Mouse (Mus musculus): ENCODE measurements at regions not wholly inside any gene's neighbourhood (a gene's known extent, or its start where the extent isn't known, plus 50 kb on each side); places are given as distances from the start of the nearest gene placed in this dataset.
"Not testable (repeated sequence)": the region's sequence is repeated elsewhere in the genome, so short reads cannot be mapped to it uniquely, and the experiment has no call there.

DNA sequence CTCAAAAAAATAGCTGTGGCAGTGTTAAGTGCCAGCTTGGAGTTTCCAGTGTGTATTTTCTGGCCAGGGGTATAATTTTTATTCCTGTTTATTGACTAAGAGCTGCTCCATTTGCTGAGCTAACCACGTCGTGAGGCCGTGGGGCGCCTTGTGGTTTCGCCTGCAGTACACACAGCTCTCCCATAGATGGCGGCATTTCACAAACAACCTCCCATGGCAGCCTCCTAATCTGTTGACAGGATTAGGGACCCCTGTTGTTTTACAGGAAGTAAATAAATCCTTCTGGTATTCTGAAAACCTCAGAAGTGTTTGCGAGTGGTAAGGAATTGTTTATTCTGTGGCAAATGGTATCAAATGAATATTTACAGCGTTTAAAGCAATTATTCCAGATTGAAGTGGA is 480.2 kb upstream of the Slc35b3 start:
- Histone ChIP-seq H3K27ac (ENCODE audit: low read length) (no peak overlapping the region), H3K4me3 (ENCODE audit: low read length) (no peak overlapping the region), H3K4me2 (replicated peaks; ENCODE audit: low read depth, low read length) (no peak overlapping the region), H3K9me3 (ENCODE audit: low read length) (no peaks in the 10 kb centered on the region), H3K9ac (replicated peaks; ENCODE audit: low read length) (no peak overlapping the region), H3K4me1 (ENCODE audit: insufficient read depth, low read length) (no peaks in the 10 kb centered on the region), H3K27me3 (ENCODE audit: insufficient read depth, low read length) (no peaks in the 10 kb centered on the region), H3K36me3 (ENCODE audit: insufficient read depth, low read length) (no peaks in the 10 kb centered on the region)
- ATAC-seq (ENCODE audit: low FRiP score, low TSS enrichment), result peak; percentile 54; the same call in 1 of the 2 replicates
- 13% methylated on average over 8 of the region's 8 CpGs for WGBS

DNA sequence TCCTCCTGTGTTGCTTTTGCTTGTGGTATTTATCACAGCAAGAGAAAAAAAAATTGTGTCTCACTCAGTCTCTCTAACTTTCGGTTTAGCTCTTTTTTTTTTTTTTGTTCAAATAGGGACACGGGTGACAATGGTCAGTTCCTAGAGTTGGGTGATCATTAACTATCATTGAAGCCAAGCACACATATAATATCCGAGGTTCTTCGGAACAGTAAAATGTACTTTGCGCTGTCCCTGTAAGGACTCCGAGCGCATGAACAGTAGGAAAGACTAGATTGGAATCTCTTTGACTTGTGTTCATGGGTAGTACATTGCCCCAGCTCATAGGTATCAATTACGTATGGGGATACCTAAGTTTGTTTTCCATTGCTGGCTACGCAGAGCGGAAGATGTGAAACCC is 479.7 kb upstream of the Slc35b3 start:
- Histone ChIP-seq H3K27ac (ENCODE audit: low read length) (no peak overlapping the region), H3K4me2 (replicated peaks; ENCODE audit: low read depth, low read length) (no peak overlapping the region), H3K27me3 (ENCODE audit: insufficient read depth, low read length) (no peaks in the 10 kb centered on the region), H3K4me3 (ENCODE audit: low read length) (no peak overlapping the region), H3K9me3 (ENCODE audit: low read length) (no peaks in the 10 kb centered on the region), H3K4me1 (ENCODE audit: insufficient read depth, low read length) (no peaks in the 10 kb centered on the region), H3K36me3 (ENCODE audit: insufficient read depth, low read length) (no peaks in the 10 kb centered on the region), H3K9ac (replicated peaks; ENCODE audit: low read length) (no peak overlapping the region)
- WGBS, result 87% methylated on average over 10 of the region's 10 CpGs
- ATAC-seq (ENCODE audit: low FRiP score, low TSS enrichment), result no peak

DNA sequence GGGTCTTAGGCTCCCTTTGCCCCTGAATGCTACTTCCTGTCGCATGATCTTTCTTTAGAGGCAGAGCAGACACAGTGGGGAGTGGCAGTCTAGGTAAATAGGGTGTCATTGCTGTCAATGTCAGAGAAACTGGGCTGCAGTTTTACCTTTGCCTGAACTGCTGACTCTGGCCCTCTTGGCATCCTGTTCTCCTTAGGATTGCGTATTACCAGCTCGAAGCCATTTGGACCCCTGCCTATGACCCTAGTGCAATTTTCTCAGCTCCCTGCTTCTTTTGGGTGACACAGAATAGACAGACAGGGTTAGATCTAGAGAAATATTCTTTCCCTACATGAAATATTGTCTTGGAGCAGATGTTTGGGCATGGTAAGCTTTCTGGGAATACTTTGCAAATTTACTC is 467.3 kb upstream of the Slc35b3 start:
- no peak overlapping the region for H3K4me2 ChIP-seq (replicated peaks; ENCODE audit: low read depth, low read length)
- H3K4me1 ChIP-seq (ENCODE audit: insufficient read depth, low read length), result no peaks in the 10 kb centered on the region
- H3K9me3 ChIP-seq (ENCODE audit: low read length), result no peaks in the 10 kb centered on the region
- H3K27ac ChIP-seq (ENCODE audit: low read length), result no peak overlapping the region
- H3K36me3 ChIP-seq (ENCODE audit: insufficient read depth, low read length), result no peaks in the 10 kb centered on the region
- no peak for ATAC-seq (ENCODE audit: low FRiP score, low TSS enrichment)
- 75% methylated on average over 3 of the region's 3 CpGs for WGBS
- no peak overlapping the region for H3K9ac ChIP-seq (replicated peaks; ENCODE audit: low read length)
- H3K27me3 ChIP-seq (ENCODE audit: insufficient read depth, low read length), result no peaks in the 10 kb centered on the region
- H3K4me3 ChIP-seq (ENCODE audit: low read length), result no peak overlapping the region

DNA sequence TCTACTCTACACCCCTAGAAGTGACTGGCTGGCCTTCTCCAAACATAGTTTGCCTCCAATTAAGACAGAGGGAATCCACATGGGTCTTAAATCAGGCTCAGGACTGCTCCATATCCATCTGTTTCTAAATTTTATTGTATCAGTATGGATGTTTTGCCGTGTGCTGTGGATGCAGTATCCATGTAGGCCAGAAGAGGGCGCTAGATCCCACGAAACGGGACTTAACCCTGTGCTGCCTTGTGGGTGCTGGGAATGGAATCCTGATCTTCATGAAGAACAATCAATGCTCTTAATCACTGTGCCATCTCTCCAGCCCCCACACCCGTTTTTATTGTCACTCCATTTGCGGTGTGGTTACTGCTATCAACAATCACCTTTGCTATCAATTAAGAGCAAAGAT is 465.3 kb upstream of the Slc35b3 start:
- Histone ChIP-seq H3K4me1 (ENCODE audit: insufficient read depth, low read length) (no peaks in the 10 kb centered on the region), H3K9me3 (ENCODE audit: low read length) (no peaks in the 10 kb centered on the region), H3K4me3 (ENCODE audit: low read length) (no peak overlapping the region), H3K27me3 (ENCODE audit: insufficient read depth, low read length) (no peaks in the 10 kb centered on the region), H3K27ac (ENCODE audit: low read length) (no peak overlapping the region), H3K36me3 (ENCODE audit: insufficient read depth, low read length) (no peaks in the 10 kb centered on the region), H3K9ac (replicated peaks; ENCODE audit: low read length) (no peak overlapping the region), H3K4me2 (replicated peaks; ENCODE audit: low read depth, low read length) (no peak overlapping the region)
- ATAC-seq (ENCODE audit: low FRiP score, low TSS enrichment), result no peak
- WGBS, result 67% methylated on average over 6 of the region's 6 CpGs

DNA sequence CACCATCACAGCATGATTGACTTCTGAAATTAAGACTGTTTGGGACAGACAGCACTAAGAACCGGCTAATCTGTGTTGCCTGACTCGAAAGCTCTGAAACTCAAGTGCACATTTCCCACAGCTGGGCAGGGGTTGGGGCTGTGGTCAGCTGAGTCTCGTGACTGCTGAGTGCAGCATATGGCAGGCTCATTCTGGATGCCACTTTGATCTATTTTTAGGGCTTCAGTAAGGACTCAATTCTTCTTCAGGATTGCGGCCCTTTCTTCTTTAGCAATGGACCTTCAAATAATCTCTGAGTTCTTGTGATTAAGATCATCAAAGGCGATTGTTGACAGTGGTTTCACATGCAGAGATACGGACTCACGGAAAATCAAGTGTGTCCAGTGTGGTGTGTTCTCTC is 457.5 kb upstream of the Slc35b3 start:
- Histone ChIP-seq H3K27me3 (ENCODE audit: insufficient read depth, low read length) (no peaks in the 10 kb centered on the region), H3K4me2 (replicated peaks; ENCODE audit: low read depth, low read length) (no peak overlapping the region), H3K4me3 (ENCODE audit: low read length) (no peak overlapping the region), H3K4me1 (ENCODE audit: insufficient read depth, low read length) (no peaks in the 10 kb centered on the region), H3K9ac (replicated peaks; ENCODE audit: low read length) (no peak overlapping the region), H3K27ac (ENCODE audit: low read length) (no peak overlapping the region), H3K9me3 (ENCODE audit: low read length) (no peaks in the 10 kb centered on the region), H3K36me3 (ENCODE audit: insufficient read depth, low read length) (no peaks in the 10 kb centered on the region)
- ATAC-seq (ENCODE audit: low FRiP score, low TSS enrichment), result no peak
- WGBS, result 37% methylated on average over 7 of the region's 7 CpGs

DNA sequence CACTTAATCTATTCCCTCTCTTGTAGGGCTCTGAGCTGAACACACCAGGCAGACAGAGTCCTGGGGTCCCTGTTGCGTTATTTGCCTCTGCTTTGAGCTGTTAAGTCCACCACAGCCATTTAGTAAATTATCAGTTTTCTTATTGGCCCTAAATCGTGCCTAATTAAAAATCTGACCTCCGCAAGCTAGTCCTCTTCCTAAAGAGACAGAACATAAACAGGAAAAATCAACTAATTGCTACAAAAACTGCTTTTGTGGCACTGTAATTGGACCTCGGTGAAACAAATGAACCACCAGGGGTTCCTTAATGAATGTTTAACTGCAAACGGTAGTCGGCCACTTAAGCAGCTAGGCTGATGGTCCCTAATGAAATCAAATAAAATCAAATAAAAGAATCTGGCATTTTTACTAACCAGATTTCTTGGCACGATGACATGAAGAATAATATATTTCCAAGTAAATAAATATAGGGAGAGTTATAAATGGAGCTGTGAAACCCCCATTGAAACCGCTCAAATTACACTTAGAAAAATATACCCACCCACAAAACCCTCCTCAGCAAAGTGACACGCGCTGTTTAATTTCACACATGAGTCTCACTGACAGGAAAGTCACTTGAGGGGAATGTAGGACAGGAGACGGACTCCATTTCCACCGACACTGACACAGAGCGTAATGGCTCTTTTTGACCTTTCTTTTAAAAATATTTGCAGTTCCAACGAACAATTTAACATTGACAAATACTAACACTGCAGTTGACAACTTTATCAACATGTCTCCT is 451.0 kb upstream of the Slc35b3 start:
- Histone ChIP-seq H3K9me3 (ENCODE audit: low read length) (no peaks in the 10 kb centered on the region), H3K4me3 (ENCODE audit: low read length) (no peak overlapping the region), H3K4me1 (ENCODE audit: insufficient read depth, low read length) (peaks cover 11% of the 10 kb centered on the region; the same call in 1 of the 2 replicates), H3K36me3 (ENCODE audit: insufficient read depth, low read length) (no peaks in the 10 kb centered on the region), H3K4me2 (replicated peaks; ENCODE audit: low read depth, low read length) (peak overlapping the region; percentile 17), H3K9ac (replicated peaks; ENCODE audit: low read length) (no peak overlapping the region), H3K27me3 (ENCODE audit: insufficient read depth, low read length) (no peaks in the 10 kb centered on the region), H3K27ac (ENCODE audit: low read length) (no peak overlapping the region)
- ATAC-seq (ENCODE audit: low FRiP score, low TSS enrichment), result peak; percentile 57; the same call in 1 of the 2 replicates
- 16% methylated on average over 14 of the region's 14 CpGs for WGBS

DNA sequence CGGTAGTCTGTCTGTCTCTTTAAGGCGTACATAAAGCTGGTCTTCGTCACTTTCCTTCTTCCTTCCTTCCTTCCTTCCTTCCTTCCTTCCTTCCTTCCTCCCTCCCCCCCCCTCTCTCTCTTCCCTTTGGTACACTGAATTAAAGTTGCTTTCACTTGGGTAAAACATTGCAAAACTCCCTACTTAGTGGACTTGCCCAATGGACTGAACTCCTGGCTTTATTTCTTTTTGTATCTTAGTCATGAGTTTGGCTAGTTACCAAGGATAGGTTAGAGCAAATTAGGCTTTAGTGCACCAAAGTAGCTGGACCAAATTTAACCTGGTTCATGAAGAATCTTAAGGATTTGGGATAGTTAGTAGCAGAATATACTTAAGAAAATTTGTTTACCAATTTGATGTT is 431.9 kb upstream of the Slc35b3 start:
- no peak overlapping the region for H3K4me3 ChIP-seq (ENCODE audit: low read length)

DNA sequence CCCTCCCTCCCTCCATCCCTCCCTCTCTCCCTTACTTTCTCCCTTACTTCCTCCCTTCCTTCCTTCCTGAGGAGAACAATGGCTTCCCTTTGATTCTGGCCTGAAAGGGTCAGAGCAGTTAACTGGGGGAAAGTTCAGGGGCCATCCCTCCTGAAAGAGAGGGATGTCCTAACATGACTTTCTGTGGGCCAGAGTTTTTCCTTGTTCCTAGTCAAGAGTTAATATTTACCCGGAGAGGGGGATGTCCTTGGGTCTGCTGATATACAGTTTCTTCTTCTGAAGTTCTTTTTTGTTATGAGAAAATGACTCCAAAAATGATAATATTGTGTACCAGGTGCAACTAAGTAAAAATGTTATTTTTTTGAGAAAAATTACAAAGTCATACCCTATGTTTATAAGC is 431.5 kb upstream of the Slc35b3 start:
- not testable (repeated sequence) for H3K4me3 ChIP-seq (ENCODE audit: low read length); H3K27me3 ChIP-seq (ENCODE audit: insufficient read depth, low read length); H3K4me1 ChIP-seq (ENCODE audit: insufficient read depth, low read length); H3K9me3 ChIP-seq (ENCODE audit: low read length); H3K27ac ChIP-seq (ENCODE audit: low read length); H3K9ac ChIP-seq (replicated peaks; ENCODE audit: low read length); H3K4me2 ChIP-seq (replicated peaks; ENCODE audit: low read depth, low read length); H3K36me3 ChIP-seq (ENCODE audit: insufficient read depth, low read length); ATAC-seq (ENCODE audit: low FRiP score, low TSS enrichment)
- 86% methylated on average over 1 of the region's 1 CpGs for WGBS

More for the DNA sequence above, 431.9 kb upstream of the Slc35b3 start:
- no peaks in the 10 kb centered on the region for H3K36me3 ChIP-seq (ENCODE audit: insufficient read depth, low read length)
- H3K9ac ChIP-seq (replicated peaks; ENCODE audit: low read length), result no peak overlapping the region
- 83% methylated on average over 3 of the region's 3 CpGs for WGBS
- H3K4me1 ChIP-seq (ENCODE audit: insufficient read depth, low read length), result no peaks in the 10 kb centered on the region
- no peak for ATAC-seq (ENCODE audit: low FRiP score, low TSS enrichment)
- no peak overlapping the region for H3K27ac ChIP-seq (ENCODE audit: low read length)
- H3K27me3 ChIP-seq (ENCODE audit: insufficient read depth, low read length), result no peaks in the 10 kb centered on the region
- no peaks in the 10 kb centered on the region for H3K9me3 ChIP-seq (ENCODE audit: low read length)
- no peak overlapping the region for H3K4me2 ChIP-seq (replicated peaks; ENCODE audit: low read depth, low read length)

DNA sequence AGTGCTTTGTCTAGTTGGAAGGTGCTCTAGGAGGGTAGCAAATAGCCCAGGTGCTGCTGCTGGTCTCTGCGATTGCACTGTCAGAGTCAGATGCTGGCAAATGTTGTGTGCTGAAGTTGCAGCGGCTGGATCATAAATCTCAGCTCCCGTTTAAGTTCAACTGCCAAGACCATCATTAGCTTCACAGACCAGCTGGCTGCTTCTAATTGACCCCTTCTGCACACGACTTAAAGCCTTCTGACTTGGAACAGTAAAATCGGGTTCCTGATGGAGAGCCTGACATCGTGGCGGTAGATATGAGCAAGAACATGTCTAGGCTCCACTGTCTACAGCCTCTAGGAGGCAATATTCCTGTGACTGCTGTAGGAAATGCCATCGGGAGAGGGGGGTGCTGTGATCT is 416.0 kb upstream of the Slc35b3 start:
- Histone ChIP-seq H3K9me3 (ENCODE audit: low read length) (no peaks in the 10 kb centered on the region), H3K4me3 (ENCODE audit: low read length) (no peak overlapping the region), H3K27me3 (ENCODE audit: insufficient read depth, low read length) (no peaks in the 10 kb centered on the region), H3K9ac (replicated peaks; ENCODE audit: low read length) (no peak overlapping the region), H3K4me2 (replicated peaks; ENCODE audit: low read depth, low read length) (no peak overlapping the region), H3K36me3 (ENCODE audit: insufficient read depth, low read length) (no peaks in the 10 kb centered on the region), H3K27ac (ENCODE audit: low read length) (no peak overlapping the region), H3K4me1 (ENCODE audit: insufficient read depth, low read length) (0 out of 2 replicates have a peak, but pooled peaks cover 6% of the 10 kb centered on the region)
- no peak for ATAC-seq (ENCODE audit: low FRiP score, low TSS enrichment)
- 28% methylated on average over 8 of the region's 8 CpGs for WGBS

DNA sequence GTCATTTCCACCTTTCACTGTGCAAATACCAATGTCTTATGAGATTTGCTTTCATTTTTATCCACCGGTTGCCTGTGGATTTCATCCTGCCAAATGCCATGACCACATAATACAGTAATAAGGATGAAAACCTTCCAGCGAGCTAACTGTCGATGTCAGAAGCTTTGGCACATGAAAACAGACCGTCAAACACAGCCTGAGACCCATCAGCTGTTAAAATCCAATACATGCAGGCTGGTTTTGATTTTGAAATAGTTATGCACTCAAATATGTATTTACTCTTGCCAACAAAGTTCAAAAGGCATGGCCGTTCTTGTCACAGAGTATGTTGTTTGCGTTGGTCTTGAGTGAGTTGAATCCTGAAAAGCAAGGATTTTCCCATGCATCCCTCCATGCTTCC is 415.6 kb upstream of the Slc35b3 start:
- Histone ChIP-seq H3K9me3 (ENCODE audit: low read length) (no peaks in the 10 kb centered on the region), H3K4me2 (replicated peaks; ENCODE audit: low read depth, low read length) (no peak overlapping the region), H3K4me3 (ENCODE audit: low read length) (no peak overlapping the region), H3K36me3 (ENCODE audit: insufficient read depth, low read length) (no peaks in the 10 kb centered on the region), H3K9ac (replicated peaks; ENCODE audit: low read length) (no peak overlapping the region), H3K4me1 (ENCODE audit: insufficient read depth, low read length) (0 out of 2 replicates have a peak, but pooled peaks cover 6% of the 10 kb centered on the region), H3K27me3 (ENCODE audit: insufficient read depth, low read length) (no peaks in the 10 kb centered on the region), H3K27ac (ENCODE audit: low read length) (no peak overlapping the region)
- WGBS, result 81% methylated on average over 6 of the region's 6 CpGs
- no peak for ATAC-seq (ENCODE audit: low FRiP score, low TSS enrichment)
